Mouse (Mus musculus) ES-Bruce4 (cell line): Measurements from ENCODE around the gene Sel1l3. TPM values are rescaled to one million over a fixed set of nuclear protein-coding genes. Genes with fewer than 3 reads are reported as not detected.

Experiments used
- H3K27ac ChIP-seq: 2 replicates; pipeline ENCODE4 v1.5.1; 2012; ENCODE audit warnings: low read length, inconsistent platforms; ENCODE audit not compliant: insufficient read depth
- H3K27me3 ChIP-seq: 2 replicates; pipeline ENCODE4 v1.6.1; 2012; ENCODE audit warnings: mild to moderate bottlenecking, low read length, inconsistent platforms; ENCODE audit not compliant: control insufficient read depth, poor library complexity, insufficient read depth, severe bottlenecking
- H3K36me3 ChIP-seq: 2 replicates; pipeline ENCODE4 v1.6.1; 2012; ENCODE audit warnings: inconsistent platforms, mild to moderate bottlenecking, low read length, moderate library complexity; ENCODE audit not compliant: control insufficient read depth, poor library complexity, insufficient read depth, severe bottlenecking
- H3K4me1 ChIP-seq: one replicate; pipeline ENCODE4 v1.8.1; 2011; ENCODE audit warnings: low read length; ENCODE audit not compliant: control insufficient read depth, insufficient read depth
- H3K4me3 ChIP-seq: 2 replicates; pipeline ENCODE4 v1.5.1; 2011; ENCODE audit warnings: low read depth, mild to moderate bottlenecking, low read length
- H3K9ac ChIP-seq: 2 replicates; pipeline ENCODE4 v1.6.1; 2012; ENCODE audit warnings: low read depth, mild to moderate bottlenecking, inconsistent platforms; ENCODE audit not compliant: poor library complexity, severe bottlenecking
- H3K9me3 ChIP-seq: replicated peaks from 2 replicates; pipeline ENCODE4 v1.6.1; 2012; ENCODE audit warnings: mild to moderate bottlenecking, low read length, inconsistent platforms; ENCODE audit not compliant: control insufficient read depth, poor library complexity, insufficient read depth, severe bottlenecking
- CTCF ChIP-seq: IDR thresholded peaks from one replicate; pipeline ENCODE4 v1.8.1; 2011; ENCODE audit warnings: low read depth, low read length
- EP300 ChIP-seq: IDR thresholded peaks from 2 replicates; pipeline ENCODE4 v1.6.1; 2011; ENCODE audit warnings: low read depth, low read length; ENCODE audit not compliant: insufficient read depth
- POLR2A ChIP-seq: IDR thresholded peaks from one replicate; pipeline ENCODE4 v1.8.1; 2011; ENCODE audit warnings: low read length; ENCODE audit not compliant: insufficient read depth
- polyA plus RNA-seq: library from polyadenylated mRNA; stranded (reverse); fragments of >200 nt; gene quantifications from 2 replicates; pipeline ENCODE4 v1.2.4, GENCODE M21; 2011; ENCODE audit warnings: low read depth; ENCODE audit not compliant: missing spikeins, insufficient read depth, insufficient read length

The Sel1l3 gene
- polyA plus RNA-seq, 1 experiment, result 6.1 TPM

DNA sequence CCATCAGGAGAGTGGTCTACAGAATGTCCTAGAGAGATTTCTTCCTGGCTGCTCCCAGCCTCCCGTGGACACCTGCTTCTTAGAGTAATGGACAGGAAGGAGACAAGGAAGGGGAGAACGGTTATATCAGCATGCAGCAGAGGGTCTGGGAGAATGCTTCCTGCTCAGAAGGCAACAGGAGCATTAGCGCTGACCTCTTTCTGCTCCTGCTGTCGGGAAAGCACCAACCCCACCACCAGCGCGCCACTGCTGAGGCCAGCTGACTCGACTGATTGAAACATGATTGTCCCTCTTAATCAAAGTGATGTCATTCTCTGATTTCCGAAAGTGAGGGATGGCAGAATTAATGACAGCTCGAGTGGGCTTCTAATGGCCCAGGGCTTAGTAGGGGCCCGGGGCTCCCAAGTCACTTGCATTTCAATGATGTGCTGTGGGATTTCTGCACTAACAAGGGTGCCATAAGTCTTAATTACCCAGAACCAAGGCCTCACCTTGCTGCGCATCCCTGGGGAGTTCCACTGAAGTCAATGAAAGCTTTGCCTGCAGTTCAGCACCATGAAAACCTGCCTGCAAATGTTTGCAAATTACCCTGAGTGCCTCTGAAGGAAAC lies 26.2 kb upstream of the Sel1l3 start:
- no peak overlapping the region for H3K9ac ChIP-seq
- no peak for TF ChIP-seq CTCF
- no peak for TF ChIP-seq EP300
- TF ChIP-seq POLR2A, result no peak

DNA sequence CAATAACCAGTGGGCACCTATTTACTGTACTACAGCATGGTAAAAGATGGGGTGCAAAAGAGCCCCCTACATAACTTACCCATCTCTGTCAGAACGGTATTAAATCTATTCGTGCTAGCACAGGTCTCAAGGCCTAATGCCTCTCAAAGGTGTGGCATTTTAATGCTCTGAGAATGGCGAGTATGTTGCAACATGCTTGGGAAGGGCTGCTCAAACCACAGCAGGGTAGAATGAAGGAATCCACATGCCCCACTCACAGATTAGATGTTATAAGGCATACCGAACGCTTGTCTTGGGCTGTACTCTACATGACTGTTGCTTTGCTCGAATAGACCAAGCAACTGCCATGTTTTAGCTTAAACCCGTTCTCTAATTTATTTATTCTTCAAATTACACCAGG lies 25.5 kb upstream of the Sel1l3 start:
- TF ChIP-seq CTCF, result no peak
- TF ChIP-seq POLR2A, result no peak
- TF ChIP-seq EP300, result no peak
- H3K4me3 ChIP-seq, result no peak overlapping the region

More for the DNA sequence above, 26.2 kb upstream of the Sel1l3 start:
- no peak overlapping the region for H3K27ac ChIP-seq
- no peaks in the 10 kb centered on the region for H3K36me3 ChIP-seq
- no peaks in the 10 kb centered on the region for H3K4me1 ChIP-seq
- no peaks in the 10 kb centered on the region for H3K9me3 ChIP-seq
- no peaks in the 10 kb centered on the region for H3K27me3 ChIP-seq
- H3K4me3 ChIP-seq, result no peak overlapping the region

DNA sequence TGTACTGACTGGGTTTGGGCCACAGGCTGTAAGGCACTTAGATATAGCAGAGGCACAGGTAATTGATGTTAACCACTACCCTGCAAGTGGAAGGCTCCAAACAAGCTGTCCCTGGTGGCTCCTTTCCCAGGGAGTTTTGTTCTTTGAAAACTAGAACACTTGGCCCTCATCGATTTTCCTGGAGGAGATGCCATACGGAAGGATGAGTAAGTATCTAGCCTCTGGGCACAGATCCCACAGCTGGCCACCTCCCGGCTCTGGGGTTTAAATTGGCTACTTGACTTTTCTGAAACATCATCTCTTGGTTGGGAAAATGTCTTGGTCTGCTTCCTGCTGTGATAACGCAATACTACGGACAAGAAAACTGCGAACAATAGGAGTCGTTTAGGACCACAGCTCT lies 25.0 kb upstream of the Sel1l3 start:
- H3K27ac ChIP-seq, result no peak overlapping the region
- H3K36me3 ChIP-seq, result no peaks in the 10 kb centered on the region
- no peaks in the 10 kb centered on the region for H3K27me3 ChIP-seq
- no peak for TF ChIP-seq CTCF
- no peak for TF ChIP-seq POLR2A
- no peak for TF ChIP-seq EP300
- no peak overlapping the region for H3K4me3 ChIP-seq
- H3K4me1 ChIP-seq, result no peaks in the 10 kb centered on the region
- H3K9ac ChIP-seq, result no peak overlapping the region
- H3K9me3 ChIP-seq, result no peaks in the 10 kb centered on the region

More for the DNA sequence above, 25.5 kb upstream of the Sel1l3 start:
- Histone ChIP-seq H3K27me3 (no peaks in the 10 kb centered on the region), H3K9ac (no peak overlapping the region), H3K9me3 (no peaks in the 10 kb centered on the region), H3K27ac (no peak overlapping the region), H3K36me3 (no peaks in the 10 kb centered on the region), H3K4me1 (no peaks in the 10 kb centered on the region)

DNA sequence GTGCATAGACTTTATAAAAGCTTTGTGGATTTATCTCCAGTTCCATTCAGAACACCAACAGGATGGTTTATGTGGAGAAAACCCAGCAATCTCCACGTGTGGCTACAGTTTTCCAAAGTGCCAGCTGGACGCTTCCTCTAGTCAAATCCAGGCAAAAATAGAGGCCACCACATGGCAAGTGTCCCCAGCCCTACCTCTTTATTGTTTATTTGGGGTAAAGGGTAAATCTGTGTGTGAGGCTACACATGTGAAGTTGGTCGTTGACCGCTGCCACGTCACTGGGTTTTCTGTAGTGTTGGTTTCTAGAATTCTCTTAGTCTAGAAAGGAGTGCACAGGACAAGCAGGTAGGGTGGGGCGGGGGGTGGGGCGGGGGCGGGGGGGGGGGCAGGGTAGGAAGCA lies 23.0 kb upstream of the Sel1l3 start:
- Histone ChIP-seq H3K27ac (no peak overlapping the region), H3K27me3 (no peaks in the 10 kb centered on the region), H3K4me3 (no peak overlapping the region), H3K9ac (no peak overlapping the region), H3K36me3 (no peaks in the 10 kb centered on the region), H3K9me3 (no peaks in the 10 kb centered on the region), H3K4me1 (no peaks in the 10 kb centered on the region)
- TF ChIP-seq CTCF (no peak), POLR2A (no peak), EP300 (no peak)

DNA sequence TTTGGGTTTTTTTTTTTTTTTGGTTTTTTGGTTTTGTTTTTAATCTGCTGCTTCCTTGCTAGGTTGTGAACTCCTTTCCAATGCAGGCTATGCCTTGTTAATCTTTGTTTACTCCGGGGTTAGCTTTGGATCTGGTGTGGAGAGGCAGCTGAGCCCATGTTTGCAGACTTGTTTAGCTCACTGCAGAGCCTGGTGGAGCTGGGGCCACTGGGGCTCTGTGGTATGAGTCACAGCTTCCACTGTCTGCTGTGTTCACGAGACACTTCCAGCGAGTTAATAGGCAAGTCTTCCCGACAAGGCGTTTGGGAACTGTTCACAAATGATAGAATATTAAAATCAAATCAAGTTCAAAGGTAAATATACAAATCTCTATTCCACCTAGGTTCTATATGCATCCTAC lies 22.4 kb upstream of the Sel1l3 start:
- no peaks in the 10 kb centered on the region for H3K4me1 ChIP-seq
- TF ChIP-seq POLR2A, result no peak
- no peak for TF ChIP-seq EP300
- TF ChIP-seq CTCF, result no peak
- H3K4me3 ChIP-seq, result no peak overlapping the region
- no peak overlapping the region for H3K27ac ChIP-seq
- H3K9ac ChIP-seq, result no peak overlapping the region
- no peaks in the 10 kb centered on the region for H3K9me3 ChIP-seq
- H3K36me3 ChIP-seq, result no peaks in the 10 kb centered on the region
- H3K27me3 ChIP-seq, result no peaks in the 10 kb centered on the region

DNA sequence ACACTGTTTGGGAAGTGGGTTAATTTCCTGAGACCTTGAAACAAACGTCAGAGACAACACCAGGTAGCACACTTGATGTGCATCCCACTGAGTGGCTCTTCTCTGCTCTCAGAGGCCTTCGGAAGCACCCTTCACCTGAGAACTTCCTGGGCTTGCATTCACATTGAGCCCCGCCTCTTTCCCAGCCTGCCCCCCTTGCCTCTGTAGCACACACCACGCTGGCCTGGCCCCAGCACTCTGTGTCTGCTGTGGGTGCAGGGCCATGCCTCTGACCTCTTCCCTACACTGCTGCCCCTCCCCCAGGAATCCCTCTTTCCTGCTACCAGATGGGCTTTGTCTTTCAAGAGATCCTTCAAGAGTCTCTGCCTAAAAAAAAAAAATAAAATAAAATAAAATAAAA lies 21.8 kb upstream of the Sel1l3 start:
- TF ChIP-seq POLR2A, result no peak
- TF ChIP-seq CTCF, result no peak
- no peak for TF ChIP-seq EP300
- Histone ChIP-seq H3K27ac (no peak overlapping the region), H3K4me3 (no peak overlapping the region), H3K36me3 (no peaks in the 10 kb centered on the region), H3K9ac (no peak overlapping the region), H3K27me3 (no peaks in the 10 kb centered on the region), H3K4me1 (no peaks in the 10 kb centered on the region), H3K9me3 (no peaks in the 10 kb centered on the region)
